Mouse (Mus musculus): Measurements from ENCODE around the gene Snrpf. TPM values are rescaled to one million over a fixed set of nuclear protein-coding genes. Genes with fewer than 3 reads are reported as not detected.

Snrpf gene
- polyA plus RNA-seq, 1 experiment from 2014 or later: 155 TPM

- Histone ChIP-seq H3K27ac (ENCODE audit: low read depth) (no peak overlapping the region), H3K4me1 (ENCODE audit: insufficient read depth) (no peaks in the 10 kb centered on the region), H3K4me3 (ENCODE audit: low read depth, low read length) (no peak overlapping the region), H3K27me3 (ENCODE audit: insufficient read depth, low read length) (peaks cover 4% of the 10 kb centered on the region; the same call in 1 of the 2 replicates), H3K9me3 (ENCODE audit: low read depth, low read length) (no peaks in the 10 kb centered on the region), H3K9ac (no peak overlapping the region), H3K36me3 (ENCODE audit: insufficient read depth) (no peaks in the 10 kb centered on the region), H3K4me2 (no peak overlapping the region)
- DNase-seq: no peak
- TF ChIP-seq CTCF (IDR thresholded peaks at IDR 0.05; ENCODE audit: low read depth): no peak
- ATAC-seq (ENCODE audit: insufficient read depth): no peak
- 38% methylated on average over 6 of the region's 6 CpGs for WGBS
Measured at GRCm38 (mm10) chr10:93538818-93539217, 50.7 kb downstream of the Snrpf start.

DNA sequence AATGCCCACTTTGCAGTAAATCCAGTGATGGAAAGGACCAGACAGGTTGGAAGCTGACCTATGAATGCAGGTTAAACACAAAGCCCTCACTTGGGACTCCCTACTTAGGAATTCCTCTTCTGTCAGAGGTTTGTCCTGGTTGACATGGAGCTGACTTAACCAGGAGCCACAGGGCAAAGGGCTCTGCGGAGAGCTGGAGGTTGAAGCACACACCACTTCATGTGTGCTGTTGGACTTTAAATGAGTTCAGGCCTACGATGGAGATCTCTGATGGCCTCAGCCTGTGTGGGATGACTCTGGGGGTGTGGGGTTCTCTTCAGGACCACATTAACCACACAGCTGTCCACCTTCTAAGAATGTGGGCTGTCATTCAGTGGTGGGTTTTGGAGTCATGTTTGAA, 51.2 kb downstream of the Snrpf start:
- Histone ChIP-seq H3K36me3 (ENCODE audit: insufficient read depth) (no peaks in the 10 kb centered on the region), H3K4me1 (ENCODE audit: insufficient read depth) (no peaks in the 10 kb centered on the region), H3K27ac (ENCODE audit: low read depth) (no peak overlapping the region), H3K4me2 (no peak overlapping the region), H3K9me3 (ENCODE audit: low read depth, low read length) (no peaks in the 10 kb centered on the region), H3K4me3 (ENCODE audit: low read depth, low read length) (no peak overlapping the region), H3K27me3 (ENCODE audit: insufficient read depth, low read length) (peaks cover 4% of the 10 kb centered on the region; the same call in 1 of the 2 replicates), H3K9ac (no peak overlapping the region)
- WGBS: 74% methylated on average over 2 of the region's 2 CpGs
- no peak for TF ChIP-seq CTCF (IDR thresholded peaks at IDR 0.05; ENCODE audit: low read depth)
- ATAC-seq (ENCODE audit: insufficient read depth) (no peak), DNase-seq (no peak)

Other genes starting within 250 kb of the Snrpf start
- gene Lta4h, start 136.3 kb downstream of the Snrpf start, polyA plus RNA-seq (2014; fragmentation: Nextera tagmentation; extraction: Ambion mirVana): 209 and 219 TPM in 2 replicates
- gene Hal, start 100.9 kb downstream of the Snrpf start, polyA plus RNA-seq (2014; fragmentation: Nextera tagmentation; extraction: Ambion mirVana): 0.29 TPM in 1 of 2 replicates, not detected in the other
- 0.32 and 0.41 TPM in 2 replicates for gene Amdhd1, start 49.7 kb downstream of the Snrpf start, polyA plus RNA-seq (2014; fragmentation: Nextera tagmentation; extraction: Ambion mirVana)
- 0.35 and 0.76 TPM in 2 replicates for gene Ccdc38, start 49.1 kb downstream of the Snrpf start, polyA plus RNA-seq (2014; fragmentation: Nextera tagmentation; extraction: Ambion mirVana)
- gene Ntn4, start 51.0 kb upstream of the Snrpf start, polyA plus RNA-seq (2014; fragmentation: Nextera tagmentation; extraction: Ambion mirVana): 0.76 and 0.92 TPM in 2 replicates
- 0.70 and 0.74 TPM in 2 replicates for gene Usp44, start 241.8 kb upstream of the Snrpf start, polyA plus RNA-seq (2014; fragmentation: Nextera tagmentation; extraction: Ambion mirVana)